Mouse (Mus musculus) spleen, adult 12 weeks (tissue): ENCODE results near the gene Tnfsf12.
A peak's percentile ranks its signal among the peaks of the same experiment; 100 is the strongest.
"Not testable (repeated sequence)": the region's sequence is repeated elsewhere in the genome, so short reads cannot be mapped to it uniquely, and the experiment has no call there.

Experiments
- DNase-seq: peaks from one replicate; pipeline ENCODE4 v3.0.0; 2022; ENCODE audit warnings: low spot score

Tnfsf12 gene

DNA sequence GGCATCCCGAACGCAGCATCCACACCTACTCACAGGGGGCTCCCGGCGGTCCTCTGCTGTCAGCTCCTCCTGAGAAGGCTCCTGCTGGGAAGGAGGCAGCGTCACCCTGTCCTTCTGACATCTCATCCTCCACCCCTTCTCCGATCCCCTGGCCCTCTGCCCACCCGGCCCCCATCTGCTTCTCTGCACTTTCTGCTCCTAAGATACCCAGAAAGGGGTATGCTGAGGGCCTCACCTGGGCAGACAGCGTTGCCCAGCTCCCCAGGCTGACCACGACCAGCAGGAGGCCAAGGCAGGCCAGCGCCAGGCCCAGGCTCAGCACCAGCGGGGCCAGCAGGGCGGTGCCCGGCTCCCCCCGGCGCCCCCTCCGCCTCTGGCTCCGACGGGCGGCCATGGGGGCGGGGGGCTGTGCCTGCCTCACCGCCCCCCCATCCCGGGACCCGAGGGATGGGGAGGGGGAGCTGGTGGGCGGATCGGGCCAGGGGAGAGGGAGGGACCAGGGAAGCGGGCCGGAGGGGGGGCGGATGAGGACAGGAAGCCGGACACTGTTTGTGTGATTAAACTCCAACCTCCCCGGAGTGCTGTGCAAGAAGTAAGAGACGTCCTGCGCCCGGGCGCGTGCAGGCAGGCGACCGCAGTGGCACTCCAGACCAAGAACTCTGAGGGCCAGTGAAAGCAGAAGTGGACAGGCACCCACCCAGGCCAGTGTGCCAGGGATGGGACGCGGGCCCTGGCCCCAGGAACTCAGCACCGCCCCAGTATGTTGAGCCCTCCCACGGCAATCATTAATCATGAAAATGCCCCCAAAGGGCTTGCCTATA lies at the start of gene Tnfsf12, which contains the start of gene Tnfsfm13:
Tnfsf12 (minus strand) TSS at position 489 of the 821 bp plus-strand sequence.
Tnfsfm13 (minus strand) TSS at position 738 of the 821 bp plus-strand sequence.
- DNase-seq, result no peak

- DNase-seq, result not testable (repeated sequence)
Observed at GRCm38 (mm10) chr11:69731408-69731807, 35.8 kb upstream of the Tnfsf12 start.

GRCm38 (mm10) chr11:69729063-69729462 lies 33.4 kb upstream of the Tnfsf12 start:
- peak; percentile 57 for DNase-seq

- DNase-seq, result no peak
Observed at GRCm38 (mm10) chr11:69725951-69726350, 30.3 kb upstream of the Tnfsf12 start.

- DNase-seq, result no peak
Observed at GRCm38 (mm10) chr11:69723074-69723473, 27.4 kb upstream of the Tnfsf12 start.

DNA sequence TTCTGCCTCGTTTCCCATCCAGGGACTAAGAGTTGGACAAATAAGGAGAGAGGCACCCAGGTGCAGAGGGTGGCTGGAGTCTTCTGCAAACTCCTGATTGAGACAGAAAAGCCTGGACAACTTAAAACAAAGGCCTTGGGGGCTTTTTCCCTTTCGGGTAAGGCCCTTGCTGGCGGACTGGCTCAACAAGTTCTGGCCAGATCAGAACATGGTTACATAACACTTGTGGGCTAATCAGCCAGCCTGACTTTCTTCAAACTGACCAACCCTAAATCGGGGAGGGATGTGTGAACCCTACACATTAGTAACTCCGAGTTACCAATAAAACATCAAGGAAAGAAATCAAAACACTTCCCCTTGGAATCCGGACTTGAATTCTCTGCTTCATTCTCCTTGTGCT lies 25.2 kb upstream of the Tnfsf12 start:
- DNase-seq, result no peak

DNA sequence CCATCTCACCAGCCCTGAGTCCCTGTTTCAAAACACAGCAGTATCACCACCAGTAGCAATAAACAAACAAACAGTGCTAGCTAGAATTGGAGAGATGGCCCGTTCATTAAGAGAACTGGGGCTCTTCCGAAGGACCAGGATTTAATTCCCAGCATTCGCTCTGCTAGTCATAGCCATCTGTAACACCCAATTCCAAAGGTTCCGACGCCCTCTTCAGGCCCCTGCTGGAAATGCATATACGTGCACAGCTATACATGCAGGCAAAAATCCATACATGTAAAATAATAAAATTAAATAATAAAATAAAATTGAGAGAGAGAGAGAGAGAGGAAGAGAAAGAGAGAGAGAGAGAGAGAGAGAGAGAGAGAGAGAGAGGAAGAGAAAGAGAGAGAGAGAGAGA lies 23.8 kb upstream of the Tnfsf12 start:
- DNase-seq, result no peak

DNA sequence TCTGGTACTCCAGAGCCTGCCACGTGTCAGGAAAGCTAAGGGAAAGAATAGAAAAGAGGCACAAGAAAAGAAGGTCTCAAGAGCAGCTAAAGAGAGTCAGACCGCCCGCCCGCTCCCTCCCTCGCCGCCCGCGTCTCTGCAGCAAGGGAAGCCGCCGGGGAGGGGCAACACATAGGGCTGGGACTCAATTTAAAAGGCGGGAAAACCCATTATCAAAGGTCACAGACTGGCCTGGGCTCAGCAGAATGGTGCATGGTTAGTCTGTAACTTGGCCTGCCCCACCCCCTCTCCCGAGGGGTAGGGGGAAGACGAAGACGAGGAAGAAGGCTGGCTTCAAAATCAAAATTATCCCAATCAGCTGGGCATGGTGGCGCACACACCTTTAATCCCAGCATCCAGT lies 23.0 kb upstream of the Tnfsf12 start:
- DNase-seq, result no peak

GRCm38 (mm10) chr11:69716953-69717352 lies 21.3 kb upstream of the Tnfsf12 start:
- no peak for DNase-seq

- no peak for DNase-seq
Observed at GRCm38 (mm10) chr11:69715929-69716328, 20.3 kb upstream of the Tnfsf12 start.

GRCm38 (mm10) chr11:69715482-69715881 lies 19.8 kb upstream of the Tnfsf12 start:
- no peak for DNase-seq

- DNase-seq, result no peak
Observed at GRCm38 (mm10) chr11:69714636-69715329, 19.1 kb upstream of the Tnfsf12 start.

DNA sequence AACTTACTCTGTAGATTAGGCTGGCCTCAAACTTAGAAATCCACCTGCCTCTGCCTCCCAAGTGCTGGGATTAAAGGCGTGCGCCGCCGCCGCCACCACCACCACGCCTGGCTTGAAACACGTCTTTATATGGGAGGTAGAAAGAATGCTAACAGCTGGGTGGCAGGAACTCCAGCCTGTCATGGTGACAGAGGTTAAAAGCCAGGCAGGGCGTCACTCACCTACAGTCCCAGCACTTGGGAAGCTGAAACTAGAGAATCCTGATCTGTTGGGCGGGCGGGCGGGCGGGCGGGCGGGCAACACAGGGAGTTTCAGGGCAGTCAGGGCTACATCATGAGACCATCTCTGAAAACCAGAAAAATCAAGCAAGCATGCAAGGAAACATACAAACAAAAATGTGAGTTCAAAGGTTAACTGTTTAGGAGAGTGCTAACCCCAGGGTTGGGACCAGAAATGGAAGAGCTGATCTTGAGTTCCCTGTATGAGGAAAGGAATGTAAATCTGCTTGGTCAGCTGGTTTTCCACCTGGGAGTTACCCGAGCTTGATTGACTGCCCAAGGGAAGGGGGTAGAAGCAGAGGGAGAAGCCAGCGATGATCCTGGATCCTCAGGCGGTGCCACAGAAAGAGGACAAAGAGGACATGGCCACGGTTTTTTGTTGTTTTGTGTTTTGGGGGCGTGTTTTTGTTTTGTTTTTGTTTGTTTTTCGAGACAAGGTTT lies 17.5 kb upstream of the Tnfsf12 start:
- no peak for DNase-seq

DNA sequence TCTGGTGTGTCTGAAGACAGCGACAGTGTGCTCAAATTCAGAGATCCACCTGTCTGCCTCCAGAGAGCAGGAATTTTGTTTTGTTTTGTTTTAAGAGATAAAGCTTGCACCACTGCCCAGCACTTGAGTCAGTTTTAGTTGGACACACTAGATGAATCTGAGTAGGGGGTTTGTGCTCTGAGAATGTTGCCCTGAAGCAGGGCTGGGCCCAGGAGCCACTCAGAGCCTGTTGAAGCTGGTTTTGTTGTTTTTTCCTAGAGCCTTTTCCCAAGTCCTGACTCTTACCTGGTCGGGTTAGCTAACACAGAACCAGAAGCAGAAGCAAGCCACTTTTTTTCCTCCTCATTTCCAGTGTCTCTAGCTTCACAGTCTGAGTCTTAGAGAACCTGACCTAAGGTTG lies 15.4 kb upstream of the Tnfsf12 start:
- DNase-seq, result no peak

DNA sequence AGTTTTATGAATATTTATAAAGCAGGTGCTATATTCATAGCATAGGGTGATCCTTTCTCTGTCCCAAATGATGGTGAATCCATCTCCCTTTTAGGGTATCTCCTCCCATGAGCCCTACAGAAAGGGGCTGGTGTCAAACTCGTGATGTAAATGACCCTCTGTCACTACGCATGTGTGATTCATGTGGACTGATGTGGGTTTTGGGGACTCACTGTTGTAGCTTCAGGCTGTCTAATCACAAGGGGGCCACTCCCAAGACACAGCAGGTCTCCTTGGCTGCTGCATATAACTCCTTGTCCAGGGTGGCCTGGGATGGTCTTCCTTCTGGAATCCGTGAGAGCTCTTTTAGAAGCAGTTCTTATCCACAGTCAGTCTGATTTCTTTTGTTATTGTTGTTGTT lies 14.8 kb upstream of the Tnfsf12 start:
- DNase-seq, result no peak

- no peak for DNase-seq
Observed at GRCm38 (mm10) chr11:69709554-69710446, 14.2 kb upstream of the Tnfsf12 start.

DNA sequence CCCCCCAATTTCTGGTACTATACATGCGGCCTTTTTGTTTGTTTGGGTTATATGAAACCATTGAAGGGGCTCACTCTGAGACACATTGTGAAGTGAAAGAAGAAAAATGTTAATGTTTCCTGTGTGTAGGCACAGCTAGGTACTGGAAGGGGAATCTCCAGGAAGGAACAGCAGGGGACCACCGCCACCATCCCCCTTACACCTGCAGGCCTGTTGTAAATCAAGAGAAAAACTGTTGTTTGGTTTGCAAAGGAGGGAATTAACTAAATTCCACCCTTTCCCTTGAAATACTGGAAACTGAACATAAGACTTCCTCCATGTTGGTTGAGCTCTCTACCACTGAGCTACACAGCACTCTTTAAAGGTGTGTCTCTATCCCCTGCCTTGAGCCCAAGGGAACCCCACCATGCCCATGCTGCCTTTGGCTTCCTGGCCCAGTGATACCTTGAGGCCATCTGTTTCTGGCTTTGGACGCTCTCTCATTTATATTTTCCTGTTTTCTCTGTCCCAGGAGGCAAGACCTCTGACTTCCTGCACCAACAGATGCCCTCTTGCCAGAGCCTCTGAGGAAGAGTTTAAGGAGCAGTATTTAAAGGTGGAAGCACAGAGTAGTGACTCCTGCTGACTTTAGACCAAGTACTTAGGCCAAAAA lies 13.1 kb upstream of the Tnfsf12 start:
- no peak for DNase-seq

DNA sequence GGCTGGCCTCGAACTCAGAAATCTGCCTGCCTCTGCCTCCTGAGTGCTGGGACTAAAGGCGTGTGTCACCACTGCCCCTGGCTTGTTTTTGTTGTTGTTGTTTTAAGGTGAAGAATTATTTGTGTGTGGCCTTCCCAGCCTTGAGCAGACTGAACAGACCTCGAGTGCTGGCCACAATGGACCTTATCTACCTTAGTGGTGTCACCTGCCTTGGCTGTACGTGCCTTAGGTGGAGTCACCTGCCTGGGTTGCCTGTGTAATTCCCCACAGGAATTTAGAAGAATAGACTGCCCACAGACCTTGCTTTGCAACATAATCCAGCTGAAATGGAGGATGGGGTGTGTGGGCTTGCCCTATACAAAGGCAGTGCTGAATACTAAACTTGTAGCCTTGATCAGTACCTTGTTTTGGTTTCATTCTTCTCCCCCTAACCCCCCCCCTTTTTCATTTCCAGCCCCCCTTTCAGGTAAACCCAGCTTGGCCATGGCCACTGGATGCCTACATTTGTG lies 12.3 kb upstream of the Tnfsf12 start:
- no peak for DNase-seq

GRCm38 (mm10) chr11:69707480-69707847 lies 11.8 kb upstream of the Tnfsf12 start:
- no peak for DNase-seq

- no peak for DNase-seq
Observed at GRCm38 (mm10) chr11:69706775-69707479, 11.3 kb upstream of the Tnfsf12 start.
